Mouse (Mus musculus) kidney, adult 10 weeks (tissue): Measurements from ENCODE around the gene Gm42421. TPM values are rescaled to one million over a fixed set of nuclear protein-coding genes. Genes with fewer than 3 reads are reported as not detected.

Experiments
- polyA plus RNA-seq: library from polyadenylated mRNA; stranded (reverse); fragments of 350-450 nt; fragmentation: Illumina TruSeq; extraction: RNeasy Lipid Tissue Mini Kit (QIAGEN cat#74804); gene quantifications from one replicate; pipeline ENCODE4 v1.2.3, GENCODE M21; 2014; ENCODE audit warnings: low read depth, low replicate concordance

Gm42421 gene
- not detected for polyA plus RNA-seq

GRCm38 (mm10) chr5:143927875-143928274 is at the start of gene Gm42421:
TSS of gene Gm42421 (plus strand) at chr5:143928175.

DNA sequence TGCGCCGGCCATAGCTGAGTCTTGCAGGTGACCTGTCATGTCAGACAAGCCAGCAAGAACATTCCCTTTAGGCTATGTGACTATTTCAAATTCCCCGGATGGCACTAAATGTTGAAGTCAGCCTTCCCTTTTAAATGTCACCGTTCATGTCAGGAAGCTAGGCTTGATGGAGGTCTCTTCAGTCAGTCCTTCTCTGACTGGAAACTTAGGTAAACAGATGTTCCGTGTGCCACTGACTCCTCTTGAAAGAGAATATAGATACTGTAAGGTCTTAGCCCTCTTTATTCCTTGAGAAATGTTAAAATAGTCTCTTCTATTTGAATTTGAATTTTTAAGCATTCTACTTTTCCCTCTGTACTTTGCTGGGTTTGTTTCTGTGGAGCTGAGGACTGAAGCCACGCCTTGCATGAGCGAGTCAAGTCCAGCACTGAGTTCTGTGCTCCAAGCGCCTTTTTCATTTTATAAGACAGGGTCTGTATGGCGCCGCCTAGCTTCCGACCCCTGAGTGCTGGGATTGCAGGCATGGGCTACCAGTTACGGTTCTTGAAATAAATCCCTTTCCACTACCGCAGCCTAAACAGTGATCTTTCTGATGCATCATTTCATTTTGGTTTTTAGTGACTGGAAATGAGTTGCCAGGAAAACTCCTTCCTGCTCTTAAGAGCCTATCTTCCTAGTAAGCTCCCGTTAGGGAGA is 30.2 kb upstream of the Gm42421 start, which contains the start of gene Ankrd61:
Gene Ankrd61, minus strand, starts transcription at position 51 of the 696 bp plus-strand sequence.

GRCm38 (mm10) chr5:143909417-143910400 is 18.3 kb upstream of the Gm42421 start, which contains the start of the genes Aimp2 and Pms2:
TSS of gene Aimp2 (minus strand) at chr5:143909847.
TSS of gene Pms2 (plus strand) at chr5:143909964.

GRCm38 (mm10) chr5:143932831-143933230 is 4.9 kb downstream of the Gm42421 start, which contains the start of gene Rsph10b:
TSS of gene Rsph10b (plus strand) at chr5:143933035.

Other genes with a start within 250 kb of the Gm42421 start
- 6.9 TPM for gene Usp42, start 195.9 kb upstream of the Gm42421 start, polyA plus RNA-seq
- 59.6 TPM for gene Eif2ak1, start 110.4 kb upstream of the Gm42421 start, polyA plus RNA-seq
- gene Ankrd61, start 30.5 kb upstream of the Gm42421 start, polyA plus RNA-seq, result not detected
- gene Aimp2, start 18.3 kb upstream of the Gm42421 start, polyA plus RNA-seq, result 6.5 TPM
- gene Pms2, start 18.2 kb upstream of the Gm42421 start, polyA plus RNA-seq, result 11.0 TPM
- 2.1 TPM for gene Rsph10b, start 4.9 kb downstream of the Gm42421 start, polyA plus RNA-seq
- gene Ccz1, start 86.7 kb downstream of the Gm42421 start, polyA plus RNA-seq, result 99.8 TPM
- gene Ocm, start 98.5 kb downstream of the Gm42421 start, polyA plus RNA-seq, result not detected
- 17.5 TPM for gene Lmtk2, start 172.3 kb downstream of the Gm42421 start, polyA plus RNA-seq